Mouse (Mus musculus) c-Kit-positive CD71-positive TER-119-negative erythroid progenitor cells, embryonic 14.5 days (primary cell): ENCODE data around the gene Zfp385a.
"Not testable (repeated sequence)": the region's sequence is repeated elsewhere in the genome, so short reads cannot be mapped to it uniquely, and the experiment has no call there.

ENCODE experiments used
- DNase-seq: peaks from one replicate; pipeline ENCODE4 v3.0.0-alpha.2; 2013; ENCODE audit warnings: low read depth

Zfp385a gene

GRCm38 (mm10) chr15:103285778-103286417 lies 54.0 kb downstream of the Zfp385a start:
- no peak for DNase-seq

GRCm38 (mm10) chr15:103284647-103285046 lies 55.2 kb downstream of the Zfp385a start:
- no peak for DNase-seq

GRCm38 (mm10) chr15:103284066-103284465 lies 55.8 kb downstream of the Zfp385a start:
- DNase-seq: no peak

GRCm38 (mm10) chr15:103281465-103282205 lies 58.3 kb downstream of the Zfp385a start:
- DNase-seq: no peak

GRCm38 (mm10) chr15:103280817-103281464 lies 59.0 kb downstream of the Zfp385a start:
- no peak for DNase-seq

GRCm38 (mm10) chr15:103279750-103280149 lies 60.1 kb downstream of the Zfp385a start:
- no peak for DNase-seq

- no peak for DNase-seq
Observed at GRCm38 (mm10) chr15:103277949-103278348, 61.9 kb downstream of the Zfp385a start.

GRCm38 (mm10) chr15:103275943-103276342 lies 64.0 kb downstream of the Zfp385a start:
- not testable (repeated sequence) for DNase-seq

GRCm38 (mm10) chr15:103272419-103273279 lies 67.2 kb downstream of the Zfp385a start, which contains the start of gene Copz1:
Copz1 (plus strand) TSS chr15:103272714.
- peak; percentile 99 for DNase-seq

GRCm38 (mm10) chr15:103268903-103269302 lies 71.0 kb downstream of the Zfp385a start:
- DNase-seq: no peak

- DNase-seq: no peak
Observed at GRCm38 (mm10) chr15:103264794-103265193, 75.1 kb downstream of the Zfp385a start.
